Mouse (Mus musculus) hindbrain, embryonic 12.5 days (tissue): Measurements from ENCODE around the gene Csrnp1. TPM values are rescaled to one million over a fixed set of nuclear protein-coding genes. Genes with fewer than 3 reads are reported as not detected.

Experiments
- ATAC-seq: fragments of 200-750 bp; cut with Nextera tagmentation; 2 replicates; pipeline ENCODE4 v1.8.0; 2017; ENCODE audit warnings: moderate TSS enrichment; ENCODE audit not compliant: low FRiP score
- H3K27ac ChIP-seq: fragments of 300-500 bp; sonication (generic); 2 replicates; pipeline ENCODE4 v1.5.1; 2016; ENCODE audit warnings: mild to moderate bottlenecking
- H3K27me3 ChIP-seq: fragments of 300-500 bp; sonication (generic); 2 replicates; pipeline ENCODE4 v1.6.1; 2016; ENCODE audit warnings: mild to moderate bottlenecking
- H3K36me3 ChIP-seq: fragments of 300-500 bp; sonication (generic); 2 replicates; pipeline ENCODE4 v1.6.1; 2016; ENCODE audit warnings: mild to moderate bottlenecking
- H3K4me1 ChIP-seq: fragments of 300-500 bp; sonication (generic); 2 replicates; pipeline ENCODE4 v1.6.1; 2016
- H3K4me2 ChIP-seq: fragments of 300-500 bp; sonication (generic); replicated peaks from 2 replicates; pipeline ENCODE4 v1.6.1; 2016; ENCODE audit warnings: mild to moderate bottlenecking
- H3K4me3 ChIP-seq: fragments of 300-500 bp; sonication (generic); 2 replicates; pipeline ENCODE4 v1.5.1; 2016; ENCODE audit warnings: mild to moderate bottlenecking
- H3K9ac ChIP-seq: fragments of 300-500 bp; sonication (generic); 2 replicates; pipeline ENCODE4 v1.6.1; 2016; ENCODE audit warnings: mild to moderate bottlenecking, moderate library complexity
- H3K9me3 ChIP-seq: fragments of 300-500 bp; sonication (generic); replicated peaks from 2 replicates; pipeline ENCODE4 v1.6.1; 2016; ENCODE audit warnings: mild to moderate bottlenecking
- WGBS: fragments of 180-500 bp; shearing (Covaris S2); methylation state at CpG from one replicate; pipeline ENCODE4 v1.1.7; 2016; 5-methylcytosine and 5-hydroxymethylcytosine counted together
- polyA plus RNA-seq: library from polyadenylated mRNA; unstranded; fragments of >200 nt; fragmentation: Nextera tagmentation; extraction: Ambion mirVana; gene quantifications from 2 replicates; pipeline ENCODE4 v1.2.1, GENCODE M21; 2016

Gene Csrnp1
- polyA plus RNA-seq, 1 experiment from 2014 or later: 2.6 TPM

GRCm38 (mm10) chr9:119999636-120000035, 15.2 kb upstream of the Csrnp1 start:
- no peak overlapping the region for H3K4me2 ChIP-seq
- peaks cover 8% of the 10 kb centered on the region; the same call in 1 of the 2 replicates for H3K4me1 ChIP-seq
- no peaks in the 10 kb centered on the region for H3K9me3 ChIP-seq
- H3K27me3 ChIP-seq: peaks cover 7% of the 10 kb centered on the region; the same call in 1 of the 2 replicates
- H3K9ac ChIP-seq: no peak overlapping the region
- H3K36me3 ChIP-seq: no peaks in the 10 kb centered on the region
- H3K27ac ChIP-seq: no peak overlapping the region
- no peak overlapping the region for H3K4me3 ChIP-seq
- ATAC-seq: no peak
- WGBS: 84% methylated on average over 6 of the region's 6 CpGs

GRCm38 (mm10) chr9:119998776-119999175, 14.3 kb upstream of the Csrnp1 start:
- no peaks in the 10 kb centered on the region for H3K36me3 ChIP-seq
- H3K27me3 ChIP-seq: peaks cover 3% of the 10 kb centered on the region; the same call in 1 of the 2 replicates
- no peak overlapping the region for H3K4me3 ChIP-seq
- H3K4me1 ChIP-seq: peaks cover 8% of the 10 kb centered on the region; the same call in 1 of the 2 replicates
- H3K9me3 ChIP-seq: no peaks in the 10 kb centered on the region
- H3K4me2 ChIP-seq: no peak overlapping the region
- H3K27ac ChIP-seq: no peak overlapping the region
- H3K9ac ChIP-seq: no peak overlapping the region
- 75% methylated on average over 1 of the region's 1 CpGs for WGBS
- no peak for ATAC-seq

DNA sequence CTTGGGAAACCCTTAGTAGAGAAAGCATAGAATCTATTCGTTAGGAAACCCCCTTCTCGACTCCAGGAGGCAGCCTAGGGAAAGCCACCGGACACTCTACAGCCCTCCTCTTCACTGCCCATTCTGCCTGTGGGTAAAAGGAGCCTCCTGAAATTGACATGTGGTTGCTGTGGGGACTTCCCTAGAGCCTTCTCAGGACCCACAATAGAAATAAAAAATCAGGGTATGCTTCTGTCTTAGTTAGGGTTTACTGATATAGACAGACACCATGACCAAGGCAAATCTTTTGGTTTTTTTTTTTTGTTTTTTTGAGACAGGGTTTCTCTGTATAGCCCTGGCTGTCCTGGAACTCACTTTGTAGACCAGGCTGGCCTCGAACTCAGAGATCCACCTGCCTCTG, 11.6 kb upstream of the Csrnp1 start:
- H3K27me3 ChIP-seq: peaks cover 3% of the 10 kb centered on the region; the same call in 1 of the 2 replicates
- no peaks in the 10 kb centered on the region for H3K9me3 ChIP-seq
- H3K4me1 ChIP-seq: no peaks in the 10 kb centered on the region
- H3K4me3 ChIP-seq: no peak overlapping the region
- H3K36me3 ChIP-seq: no peaks in the 10 kb centered on the region
- H3K4me2 ChIP-seq: no peak overlapping the region
- WGBS: 86% methylated on average over 4 of the region's 4 CpGs
- no peak for ATAC-seq
- no peak overlapping the region for H3K27ac ChIP-seq
- no peak overlapping the region for H3K9ac ChIP-seq

DNA sequence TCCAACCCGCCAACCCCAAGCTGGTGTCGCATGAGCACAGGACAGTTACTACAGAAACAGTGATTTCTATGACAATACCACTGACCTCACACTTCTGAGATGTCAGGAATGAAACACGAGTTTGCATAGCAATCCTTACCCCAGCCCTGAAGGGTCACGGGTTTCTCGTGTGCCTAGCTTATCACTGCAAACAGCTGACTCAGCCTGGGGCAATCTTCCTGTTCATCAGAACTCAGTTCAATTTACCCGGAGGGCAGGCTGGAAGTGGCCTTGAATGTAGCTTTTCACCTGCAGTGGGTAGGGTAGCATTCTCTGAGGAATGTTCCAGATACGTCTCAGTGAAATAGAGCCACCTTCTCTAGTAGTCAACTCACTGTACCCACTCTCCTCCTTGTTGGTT, 9.7 kb upstream of the Csrnp1 start:
- no peak for ATAC-seq
- WGBS: 73% methylated on average over 7 of the region's 7 CpGs
- Histone ChIP-seq H3K4me2 (no peak overlapping the region), H3K4me1 (no peaks in the 10 kb centered on the region), H3K27ac (no peak overlapping the region), H3K4me3 (no peak overlapping the region), H3K27me3 (no peaks in the 10 kb centered on the region; the same call in 1 of the 2 replicates), H3K9ac (no peak overlapping the region), H3K36me3 (no peaks in the 10 kb centered on the region), H3K9me3 (no peaks in the 10 kb centered on the region)

GRCm38 (mm10) chr9:119993092-119993844, 8.8 kb upstream of the Csrnp1 start:
- Histone ChIP-seq H3K4me3 (no peak overlapping the region), H3K4me1 (no peaks in the 10 kb centered on the region), H3K4me2 (no peak overlapping the region), H3K9ac (no peak overlapping the region), H3K9me3 (no peaks in the 10 kb centered on the region), H3K27me3 (no peaks in the 10 kb centered on the region; the same call in 1 of the 2 replicates), H3K36me3 (no peaks in the 10 kb centered on the region), H3K27ac (no peak overlapping the region)
- WGBS: 73% methylated on average over 10 of the region's 10 CpGs
- ATAC-seq: no peak

DNA sequence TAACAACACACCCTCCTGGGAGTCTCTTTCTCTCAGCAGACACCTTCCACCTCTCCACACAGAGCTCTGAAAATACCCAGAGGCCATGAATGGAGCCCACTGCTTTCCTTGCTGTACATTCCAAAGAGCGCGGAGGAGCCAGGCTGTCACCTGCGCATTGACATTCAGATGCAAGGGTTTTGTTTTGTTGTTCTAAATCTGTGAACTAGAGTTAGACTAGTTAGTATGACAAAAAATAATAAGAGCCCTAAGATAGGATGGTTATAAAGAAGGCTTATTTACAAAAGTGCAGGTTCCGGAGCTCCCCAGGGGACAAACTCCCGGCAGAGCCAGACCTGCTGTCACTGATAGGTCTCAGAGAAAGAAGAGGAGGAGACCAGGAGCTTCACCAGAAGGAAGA, 6.9 kb upstream of the Csrnp1 start:
- no peaks in the 10 kb centered on the region for H3K9me3 ChIP-seq
- WGBS: 19% methylated on average over 5 of the region's 5 CpGs
- ATAC-seq: no peak
- no peak overlapping the region for H3K9ac ChIP-seq
- H3K27me3 ChIP-seq: no peaks in the 10 kb centered on the region; the same call in 1 of the 2 replicates
- no peak overlapping the region for H3K27ac ChIP-seq
- no peak overlapping the region for H3K4me3 ChIP-seq
- H3K4me1 ChIP-seq: no peaks in the 10 kb centered on the region
- no peak overlapping the region for H3K4me2 ChIP-seq
- no peaks in the 10 kb centered on the region for H3K36me3 ChIP-seq

- no peak for ATAC-seq
- no peaks in the 10 kb centered on the region for H3K9me3 ChIP-seq
- 50% methylated on average over 7 of the region's 7 CpGs for WGBS
These were observed 3.8 kb upstream of the Csrnp1 start for GRCm38 (mm10) chr9:119988304-119988703.

GRCm38 (mm10) chr9:119985881-119986574, 1.6 kb upstream of the Csrnp1 start:
- no peak for ATAC-seq
- no peaks in the 10 kb centered on the region for H3K36me3 ChIP-seq
- no peak overlapping the region for H3K4me2 ChIP-seq
- H3K27me3 ChIP-seq: peaks cover 24% of the 10 kb centered on the region
- H3K9ac ChIP-seq: peak overlapping the region; percentile 43; the same call in 1 of the 2 replicates
- H3K4me1 ChIP-seq: peaks cover 35% of the 10 kb centered on the region
- no peaks in the 10 kb centered on the region for H3K9me3 ChIP-seq
- WGBS: 72% methylated on average over 10 of the region's 10 CpGs
- H3K27ac ChIP-seq: 0 out of 2 replicates have a peak overlapping the region, but pooled peaks have one; percentile 12
- H3K4me3 ChIP-seq: no peak overlapping the region

More at GRCm38 (mm10) chr9:119988304-119988703, 3.8 kb upstream of the Csrnp1 start:
- Histone ChIP-seq H3K4me1 (peaks cover 12% of the 10 kb centered on the region), H3K4me3 (no peak overlapping the region), H3K27me3 (peaks cover 12% of the 10 kb centered on the region), H3K4me2 (no peak overlapping the region), H3K9ac (no peak overlapping the region), H3K36me3 (no peaks in the 10 kb centered on the region), H3K27ac (no peak overlapping the region)

- H3K9me3 ChIP-seq: no peaks in the 10 kb centered on the region
- peak overlapping the region; percentile 48; the same call in 1 of the 2 replicates for H3K27ac ChIP-seq
- no peaks in the 10 kb centered on the region for H3K36me3 ChIP-seq
- peaks cover 26% of the 10 kb centered on the region for H3K27me3 ChIP-seq
- H3K9ac ChIP-seq: peak overlapping the region; percentile 57
- WGBS: under 1% methylated on average over 51 of the region's 79 CpGs
- peaks cover 46% of the 10 kb centered on the region for H3K4me1 ChIP-seq
- ATAC-seq: peak; percentile 73
- peak overlapping the region; percentile 87 for H3K4me2 ChIP-seq
- H3K4me3 ChIP-seq: peak overlapping the region; percentile 60
These were observed 598 bp downstream of the Csrnp1 start for GRCm38 (mm10) chr9:119983585-119984535.

DNA sequence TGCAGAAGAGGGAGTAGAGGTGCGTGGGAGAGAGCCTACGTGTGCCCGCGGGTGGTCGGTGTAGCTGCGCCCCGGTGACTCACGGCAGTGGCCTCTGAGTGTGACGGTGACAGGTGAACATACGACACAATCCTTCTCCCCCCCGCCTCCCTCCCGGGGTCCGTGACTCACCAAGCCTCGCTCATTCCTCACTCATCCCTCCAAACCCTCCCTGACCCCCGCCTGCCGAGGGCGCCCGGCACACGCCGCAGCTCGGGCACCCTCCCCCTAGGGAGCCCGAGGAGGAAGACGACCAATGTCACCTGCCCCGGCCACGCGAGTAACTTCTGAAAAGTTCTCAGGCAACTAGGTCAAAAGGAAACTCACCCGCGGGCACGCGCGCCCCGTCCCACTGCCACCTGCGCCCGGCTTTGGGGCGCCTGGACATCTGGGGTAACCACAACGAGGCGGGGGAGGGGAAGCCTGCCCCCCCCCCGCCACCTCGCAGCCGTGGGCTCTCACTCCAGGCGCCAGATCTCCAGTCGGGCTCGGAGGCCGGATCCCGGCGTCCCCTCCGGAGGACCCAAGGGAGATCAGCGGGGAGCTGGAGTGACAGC, 1.4 kb downstream of the Csrnp1 start:
- Histone ChIP-seq H3K4me3 (peak overlapping the region; percentile 60), H3K27ac (0 out of 2 replicates have a peak overlapping the region, but pooled peaks have one; percentile 48), H3K4me2 (peak overlapping the region; percentile 87), H3K9me3 (no peaks in the 10 kb centered on the region), H3K4me1 (peaks cover 53% of the 10 kb centered on the region), H3K27me3 (peaks cover 27% of the 10 kb centered on the region), H3K36me3 (no peaks in the 10 kb centered on the region), H3K9ac (peak overlapping the region; percentile 57)
- WGBS: under 1% methylated on average over 48 of the region's 48 CpGs
- ATAC-seq: peak; percentile 4; the same call in 1 of the 2 replicates

GRCm38 (mm10) chr9:119982241-119982811, 2.1 kb downstream of the Csrnp1 start:
- peak overlapping the region; percentile 84; the same call in 1 of the 2 replicates for H3K27ac ChIP-seq
- peak overlapping the region; percentile 0; the same call in 1 of the 2 replicates for H3K9ac ChIP-seq
- WGBS: 2% methylated on average over 11 of the region's 11 CpGs
- no peaks in the 10 kb centered on the region for H3K36me3 ChIP-seq
- H3K27me3 ChIP-seq: peaks cover 27% of the 10 kb centered on the region
- H3K4me1 ChIP-seq: peaks cover 60% of the 10 kb centered on the region
- H3K9me3 ChIP-seq: no peaks in the 10 kb centered on the region
- peak overlapping the region; percentile 60 for H3K4me3 ChIP-seq
- H3K4me2 ChIP-seq: peak overlapping the region; percentile 87
- peak; percentile 44 for ATAC-seq
